Mouse (Mus musculus) adrenal gland, adult 18-20 months (tissue): Measurements from ENCODE around the gene Slc38a5. TPM values are rescaled to one million over a fixed set of nuclear protein-coding genes. Genes with fewer than 3 reads are reported as not detected.

ENCODE experiments used
- DNase-seq, 2 experiments: peaks; one replicate each; pipeline ENCODE4 v3.0.0; 2021 to 2022; ENCODE audit warnings: low spot score in 2 of 2
- total RNA-seq, 2 experiments: library from RNA; stranded (reverse); gene quantifications; 1 replicate in 1 of 2; 2 replicates in 1 of 2; pipeline ENCODE4 v1.2.3; 2021

Slc38a5 gene
- total RNA-seq, 2 experiments from 2014 or later: 0.32 TPM; not detected in 1

- no peak for DNase-seq
These were observed 38.4 kb downstream of the Slc38a5 start for GRCm38 (mm10) chrX:8309302-8309701.

- DNase-seq: peak; percentile 23 to 35
These were observed 44.0 kb downstream of the Slc38a5 start for GRCm38 (mm10) chrX:8314905-8315304.

GRCm38 (mm10) chrX:8327124-8327523 is 56.2 kb downstream of the Slc38a5 start, which contains the start of gene Ssxb10:
Ssxb10 (plus strand) TSS chrX:8327424.
- no peak for DNase-seq

Other genes with a start within 250 kb of the Slc38a5 start
- gene Suv39h1, start 196.4 kb upstream of the Slc38a5 start, total RNA-seq: 10 to 100 TPM in 1 of 2 experiments, 1 to 10 TPM in 1; 8.6 to 11.1 TPM
- 1 to 10 TPM; 1.7 to 3.1 TPM for gene Was, start 180.6 kb upstream of the Slc38a5 start, total RNA-seq
- 10 to 100 TPM; 58.0 to 61.7 TPM for gene Wdr13, start 138.2 kb upstream of the Slc38a5 start, total RNA-seq
- gene Rbm3, start 125.3 kb upstream of the Slc38a5 start, total RNA-seq: 100 to 1,000 TPM; 107 to 140 TPM
- 1 to 10 TPM; 8.2 to 9.4 TPM for gene Tbc1d25, start 95.0 kb upstream of the Slc38a5 start, total RNA-seq
- gene Ebp, start 77.6 kb upstream of the Slc38a5 start, total RNA-seq: 10 to 100 TPM; 44.2 to 76.5 TPM
- gene Porcn, start 64.6 kb upstream of the Slc38a5 start, total RNA-seq: 1 to 10 TPM; 8.6 to 9.2 TPM
- gene Ftsj1, start 18.7 kb upstream of the Slc38a5 start, total RNA-seq: 10 to 100 TPM; 22.9 to 26.6 TPM
- not detected for gene Ssxb10, start 56.3 kb downstream of the Slc38a5 start, total RNA-seq
- gene Ssxb9, start 95.8 kb downstream of the Slc38a5 start, total RNA-seq: not detected
- gene Ssxb1, start 142.2 kb downstream of the Slc38a5 start, total RNA-seq: not detected
- not detected for gene Ssxb2, start 190.6 kb downstream of the Slc38a5 start, total RNA-seq